Mouse (Mus musculus) mesoderm, embryonic 11.5 days (tissue): ENCODE measurements around the gene Fam151b.

Experiments
- DNase-seq: peaks from one replicate; pipeline ENCODE4 v3.0.0-alpha.2; 2012; ENCODE audit warnings: low read depth, low spot score

The Fam151b gene

DNA sequence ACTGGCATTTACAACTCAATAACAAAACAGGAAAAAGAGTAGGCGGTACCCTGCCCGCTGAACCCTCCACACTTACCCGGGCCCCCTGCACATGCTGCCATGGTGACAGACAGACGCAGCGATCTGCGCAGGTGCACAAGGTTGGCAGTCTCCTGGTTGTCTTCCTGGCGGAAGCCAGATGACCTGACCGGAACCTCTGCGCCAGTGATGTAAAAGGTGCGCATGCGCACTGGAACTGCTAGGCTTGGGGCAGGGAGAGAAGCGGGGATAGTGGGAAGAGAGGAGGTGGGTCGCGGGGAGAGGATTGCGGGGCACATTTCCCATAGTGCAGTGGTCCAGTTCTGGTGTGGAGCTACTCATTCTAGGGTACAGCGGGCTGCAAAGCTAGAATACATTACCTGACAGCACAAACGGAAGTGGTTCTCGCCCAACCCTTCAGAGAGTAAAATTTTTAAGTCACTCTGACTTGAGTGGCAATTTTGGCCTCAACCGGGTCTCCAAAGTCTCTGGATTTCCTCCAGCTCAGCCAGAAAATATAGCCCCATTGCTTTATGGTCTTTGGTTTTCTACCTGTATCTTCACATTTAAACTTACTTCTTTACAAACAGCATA is at the start of gene Fam151b:
Fam151b (minus strand) TSS at position 164 of the 612 bp plus-strand sequence.
- peak; percentile 97 for DNase-seq

DNA sequence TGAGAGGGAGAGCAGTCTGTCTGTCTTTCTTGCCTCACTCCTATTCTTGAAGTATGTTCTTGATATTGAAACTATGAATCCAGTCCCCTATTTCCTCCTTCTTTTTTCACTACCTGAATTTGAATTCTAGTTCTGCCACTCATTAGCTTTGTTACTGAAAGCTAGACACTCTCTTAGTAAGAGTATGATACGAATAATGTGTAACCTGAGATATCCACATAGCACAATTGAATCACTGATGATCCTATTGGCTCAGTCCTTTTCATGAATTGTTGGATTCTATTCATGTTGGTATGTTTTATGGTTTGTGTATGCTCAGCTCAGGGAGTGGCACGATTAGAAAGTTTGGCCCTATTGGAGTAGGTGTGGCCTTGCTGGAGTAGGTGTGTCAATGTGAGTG is 48.4 kb upstream of the Fam151b start:
- no peak for DNase-seq

DNA sequence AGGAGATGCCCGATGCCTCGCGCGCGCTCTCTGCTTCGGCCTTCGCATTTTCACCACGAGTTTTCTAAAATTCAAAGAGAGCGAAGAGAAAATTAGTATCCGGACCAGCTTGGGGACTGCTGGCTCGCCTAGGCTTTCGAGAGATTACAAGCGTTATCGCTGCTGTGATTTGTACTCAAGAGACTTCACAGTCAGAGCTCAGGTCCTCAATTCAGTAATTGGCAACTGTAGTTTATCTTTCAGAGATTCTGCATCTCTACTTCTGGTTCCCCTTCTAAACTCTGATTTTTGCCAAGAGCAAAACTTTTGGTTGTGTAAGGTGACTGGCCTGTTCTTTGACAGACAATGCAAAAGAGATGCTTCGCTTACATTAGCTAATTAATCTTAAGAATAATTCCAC is 47.4 kb upstream of the Fam151b start:
- no peak for DNase-seq

DNA sequence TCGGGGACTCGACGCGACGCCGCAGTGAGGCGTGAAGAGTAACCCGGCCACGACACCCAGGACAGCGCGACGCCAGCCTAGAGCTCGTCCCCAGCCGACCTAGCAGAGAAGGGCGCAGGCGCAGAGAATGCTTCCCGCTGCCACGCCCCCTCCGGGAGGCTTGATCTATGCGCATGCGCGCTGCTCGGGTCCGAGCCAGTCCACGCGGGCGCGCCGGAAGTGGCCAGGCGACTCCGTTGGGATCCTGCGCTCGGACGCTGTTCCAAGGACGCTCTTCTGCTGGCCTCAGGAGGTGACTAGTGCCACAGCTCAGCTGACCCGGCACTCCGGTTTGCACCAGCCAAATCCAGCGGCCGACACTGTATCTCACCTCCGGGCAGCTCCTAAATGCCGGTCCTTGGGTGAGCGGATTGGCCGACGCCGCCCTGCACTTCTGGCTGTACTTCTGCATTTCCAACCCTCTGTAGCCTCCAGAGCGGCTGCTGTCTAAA is 47.0 kb upstream of the Fam151b start, which contains the start of gene Zfyve16:
Zfyve16 (minus strand) TSS at position 148 of the 491 bp plus-strand sequence.
- DNase-seq = peak; percentile 97

DNA sequence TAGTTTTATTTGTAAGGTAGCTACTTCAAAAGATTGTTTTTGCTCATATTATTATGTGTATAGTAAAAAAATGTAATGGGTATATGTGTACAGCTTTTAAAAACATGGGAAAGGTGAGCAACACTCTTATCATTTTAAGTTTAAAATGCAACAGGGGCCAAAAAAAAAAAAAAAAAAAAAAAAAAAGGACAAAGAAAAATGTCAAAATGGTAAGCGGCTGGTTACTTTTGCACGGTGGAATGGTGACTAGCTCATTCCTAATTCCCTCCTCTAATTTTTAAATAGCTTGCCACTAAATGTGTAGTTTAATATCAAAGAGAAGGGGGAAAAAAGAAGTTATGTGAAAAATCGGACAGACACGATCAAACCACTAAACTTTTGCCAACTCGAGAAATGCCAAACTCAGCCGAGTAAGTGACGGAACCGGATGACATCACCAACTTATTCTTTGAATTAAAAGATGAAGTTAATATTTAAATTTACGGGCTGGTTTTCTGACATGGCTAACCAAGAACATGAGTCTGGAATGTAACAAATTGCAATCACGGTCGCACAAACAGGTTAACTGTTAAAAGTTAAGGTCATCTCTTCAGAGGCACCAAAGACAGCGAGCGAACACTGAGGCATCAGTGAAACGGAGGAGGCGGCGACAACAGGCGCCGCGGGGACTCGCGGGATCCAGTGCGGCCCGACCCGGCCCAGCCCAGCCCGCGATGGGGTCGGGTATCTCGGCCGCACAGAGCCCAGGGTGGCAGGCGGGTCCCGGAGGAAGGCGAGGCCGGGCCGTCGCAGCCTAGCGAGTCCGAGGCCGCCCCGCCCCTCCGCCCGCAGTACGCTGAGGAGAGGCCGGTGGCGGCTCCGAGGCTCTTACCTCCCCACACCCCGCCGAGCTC is 46.3 kb upstream of the Fam151b start:
- DNase-seq = no peak

DNA sequence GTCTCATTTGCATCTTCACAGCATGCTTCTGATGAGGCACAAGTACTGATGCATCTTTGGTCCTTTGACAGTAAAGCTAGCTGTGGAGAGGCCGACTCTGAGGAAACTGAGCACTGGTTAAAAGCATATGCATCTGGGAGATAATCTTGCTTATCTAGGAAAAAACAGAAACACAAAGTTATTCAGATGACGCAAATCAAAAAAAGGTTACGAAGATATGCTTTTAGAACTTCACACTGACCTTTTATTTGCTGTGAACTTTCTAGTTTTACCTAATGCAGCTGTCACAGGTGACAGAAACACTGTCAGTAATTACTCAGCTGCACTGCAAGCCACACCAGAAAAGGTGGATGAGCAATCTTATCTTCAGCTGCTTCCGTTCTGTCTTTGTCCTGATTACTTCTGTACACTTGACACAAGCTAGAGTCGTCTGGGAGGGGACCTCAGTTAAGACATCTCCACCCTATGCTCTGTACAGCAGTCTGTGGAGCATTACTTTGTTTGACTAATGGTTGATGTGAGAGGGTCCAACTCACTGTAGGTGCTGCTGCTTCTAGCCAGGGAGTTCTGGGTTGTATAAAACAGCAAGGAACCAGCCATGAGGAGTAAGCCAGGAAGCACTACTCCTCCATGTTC is 39.5 kb upstream of the Fam151b start:
- DNase-seq = no peak

DNA sequence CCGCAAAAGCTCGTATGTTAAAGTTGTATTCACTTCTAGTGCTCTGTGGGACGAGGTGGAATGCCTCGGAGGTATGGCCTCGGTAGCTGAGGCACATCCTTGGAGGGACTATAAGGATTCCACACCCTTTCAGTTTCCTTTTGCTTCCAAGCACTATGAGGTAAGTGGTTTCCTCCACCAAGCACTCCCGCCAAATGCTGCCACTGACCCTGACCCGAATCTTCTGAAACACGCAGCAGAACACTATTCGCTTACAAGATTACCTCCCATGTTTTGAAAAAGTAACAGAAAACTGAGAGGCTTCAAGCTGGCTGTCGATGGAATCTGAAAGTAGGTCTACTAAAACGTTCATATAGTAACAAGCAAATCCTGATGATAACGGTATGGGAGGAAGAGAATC is 21.1 kb upstream of the Fam151b start:
- no peak for DNase-seq

DNA sequence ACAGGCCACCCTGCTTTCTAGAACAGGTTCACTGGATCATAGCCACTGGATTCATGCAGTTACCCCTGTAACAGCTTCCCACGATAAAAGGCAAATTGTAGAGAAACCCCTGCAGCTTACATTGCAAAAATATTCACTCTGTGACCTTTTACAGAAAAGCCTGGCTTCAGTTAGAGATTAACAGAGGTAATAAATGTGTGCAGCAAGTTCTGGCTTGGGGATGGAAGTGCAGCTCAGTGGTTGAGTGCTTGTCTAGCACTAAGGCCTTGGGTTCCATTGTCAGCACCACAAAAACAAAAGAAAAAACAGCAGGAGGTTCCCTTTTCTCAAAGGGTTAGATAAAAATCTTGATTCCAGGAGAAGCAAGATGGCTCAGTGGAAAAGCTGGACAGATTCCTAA is 8.1 kb upstream of the Fam151b start:
- DNase-seq = no peak

DNA sequence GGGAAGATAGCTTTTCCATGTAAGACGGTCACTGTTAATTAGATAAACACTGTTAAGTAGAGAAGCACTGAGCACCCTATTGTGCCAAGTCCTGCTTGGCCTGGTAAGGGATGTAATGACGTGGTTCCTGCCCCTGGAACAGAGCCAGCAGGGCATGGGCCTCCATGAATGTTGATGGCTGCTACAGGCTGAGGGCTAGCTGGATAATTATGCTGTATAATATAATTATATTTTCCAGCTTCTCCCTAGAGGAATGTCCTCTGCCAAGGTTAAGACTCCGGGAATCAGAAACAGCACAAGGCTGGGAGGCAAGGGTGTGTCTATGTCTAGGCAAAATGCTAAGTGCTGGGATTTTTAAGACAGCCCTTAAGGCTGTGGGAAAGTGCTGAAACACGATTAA is 7.0 kb upstream of the Fam151b start:
- DNase-seq = no peak

DNA sequence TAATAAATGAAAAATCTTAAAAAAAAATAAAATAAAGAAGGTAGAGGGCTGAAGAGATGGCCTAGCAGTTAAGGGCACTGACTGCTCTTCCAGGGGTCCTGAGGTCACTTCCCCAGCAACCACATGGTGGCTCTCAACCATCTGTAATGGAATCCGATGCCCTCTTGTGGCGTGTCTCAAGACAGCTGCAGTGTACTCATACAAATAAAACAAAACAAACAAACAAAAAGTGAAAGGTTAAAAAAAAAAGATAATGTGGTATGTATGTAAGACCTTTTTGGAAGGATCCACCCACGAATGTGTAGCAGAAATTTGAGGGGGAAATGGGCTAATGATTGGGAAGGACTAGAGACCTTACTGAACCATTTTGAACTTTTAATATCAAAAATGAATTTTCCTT is 467 bp downstream of the Fam151b start:
- DNase-seq = peak; percentile 53

DNA sequence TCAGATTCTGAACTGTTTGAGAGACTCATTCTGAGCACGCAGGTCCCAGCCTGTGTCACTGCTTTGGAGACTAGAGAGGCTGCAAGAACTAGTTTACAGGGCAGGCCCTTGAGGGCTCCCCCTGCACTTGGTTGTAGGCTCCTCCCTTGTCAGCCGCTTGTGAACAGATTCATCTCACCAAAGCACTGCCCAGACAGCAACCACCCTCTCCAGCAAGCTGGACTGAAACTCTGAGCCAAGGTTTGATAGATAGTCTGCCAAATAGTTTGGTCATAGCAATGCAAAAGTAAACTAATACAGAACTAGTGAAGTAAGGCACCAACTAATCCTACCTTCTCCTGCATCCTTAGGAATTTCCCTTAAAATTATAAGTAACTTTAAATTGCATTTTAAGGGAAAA is 13.7 kb downstream of the Fam151b start:
- no peak for DNase-seq

DNA sequence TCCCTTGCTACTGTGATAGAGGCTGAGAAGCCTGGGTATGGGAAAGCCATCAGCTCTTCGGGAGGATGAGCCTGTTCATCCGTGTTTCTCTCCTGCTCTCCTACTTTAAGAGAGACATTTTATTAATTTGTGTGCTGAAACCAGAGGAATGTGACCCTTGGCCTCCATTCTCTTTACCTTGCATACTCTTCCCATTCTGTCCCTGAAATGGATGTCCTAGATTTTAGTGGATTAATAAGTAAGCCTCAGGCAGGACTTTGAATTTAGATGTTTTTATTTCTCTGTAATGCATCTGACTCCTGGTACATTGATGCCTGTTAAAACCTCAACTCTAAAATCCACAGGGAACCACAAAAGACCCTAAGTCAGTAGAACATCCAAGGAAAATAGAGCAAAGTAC is 14.4 kb downstream of the Fam151b start:
- no peak for DNase-seq

DNA sequence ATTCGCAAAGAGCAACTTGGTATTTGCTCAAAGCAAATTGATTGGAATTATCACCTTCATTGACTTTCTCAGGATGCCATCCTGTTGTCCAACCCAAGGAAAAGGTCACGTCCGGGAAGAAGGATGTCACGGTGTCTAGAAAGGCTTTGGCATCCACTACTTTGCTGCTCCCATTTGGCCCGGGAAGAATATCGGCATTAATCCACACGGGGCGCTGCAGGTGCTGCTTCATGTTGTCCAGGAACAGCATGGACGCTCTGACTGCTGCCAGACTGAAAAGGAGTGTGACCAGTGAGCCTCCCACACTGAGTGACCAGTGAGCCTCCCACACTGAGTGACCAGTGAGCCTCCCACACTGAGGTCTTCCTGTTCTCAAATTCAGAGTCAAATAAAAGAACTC is 15.9 kb downstream of the Fam151b start:
- DNase-seq = no peak

DNA sequence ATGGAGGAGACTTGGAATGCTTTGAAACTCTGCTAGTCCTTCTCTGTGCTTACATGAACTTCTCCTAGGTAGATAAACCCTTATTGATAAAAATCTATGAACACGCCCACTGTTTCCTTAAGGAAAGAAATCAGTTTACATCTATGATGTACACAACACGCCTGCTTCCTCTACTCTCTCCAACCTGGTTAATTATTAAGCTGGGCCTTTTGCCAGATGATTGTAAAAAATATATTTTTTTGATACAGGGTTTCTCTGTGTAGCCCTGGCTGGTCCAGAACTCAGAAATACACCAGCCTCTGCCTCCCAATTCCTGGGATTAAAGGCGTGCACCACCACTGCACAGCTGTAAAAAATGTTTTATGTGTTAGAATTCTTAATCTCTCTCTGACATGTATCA is 19.1 kb downstream of the Fam151b start:
- no peak for DNase-seq

DNA sequence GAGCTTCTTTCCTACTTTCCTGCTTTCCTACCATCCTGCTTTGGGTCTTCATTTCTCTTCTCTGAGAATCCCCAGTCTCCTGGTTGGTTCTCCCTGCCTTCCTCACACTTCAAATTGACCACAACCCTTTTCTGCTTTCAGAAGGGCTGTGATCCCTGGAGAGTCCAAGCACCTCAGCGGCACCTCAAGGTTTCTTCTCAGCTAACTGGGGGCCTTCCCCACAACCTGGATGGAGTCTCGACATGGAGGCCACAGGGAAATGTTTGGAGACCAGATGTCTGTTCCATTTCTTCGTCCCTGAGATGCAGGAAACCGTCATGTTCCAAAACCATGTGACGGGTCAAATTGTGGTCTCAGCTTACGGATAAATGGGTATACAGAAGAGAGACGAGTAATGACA is 36.9 kb downstream of the Fam151b start:
- DNase-seq = no peak

DNA sequence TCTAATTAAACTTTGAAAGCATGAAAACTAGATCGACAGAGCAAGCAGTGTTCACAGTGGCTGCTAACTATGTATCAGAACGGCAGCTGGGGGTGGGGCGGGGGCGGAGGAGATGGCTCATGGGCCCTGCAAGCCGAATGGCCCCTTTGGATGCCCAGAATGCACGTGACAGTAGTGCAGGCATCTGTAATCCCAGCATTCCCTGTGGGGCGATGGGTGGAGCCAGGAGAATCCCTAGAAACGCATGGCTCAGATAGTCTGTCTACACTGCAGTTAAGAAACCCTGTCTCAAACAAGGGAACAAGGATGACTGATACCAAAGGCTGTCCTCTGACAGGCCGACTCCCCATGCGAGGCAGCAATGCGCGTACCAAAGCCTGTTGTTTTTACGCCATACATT is 43.5 kb downstream of the Fam151b start:
- no peak for DNase-seq

DNA sequence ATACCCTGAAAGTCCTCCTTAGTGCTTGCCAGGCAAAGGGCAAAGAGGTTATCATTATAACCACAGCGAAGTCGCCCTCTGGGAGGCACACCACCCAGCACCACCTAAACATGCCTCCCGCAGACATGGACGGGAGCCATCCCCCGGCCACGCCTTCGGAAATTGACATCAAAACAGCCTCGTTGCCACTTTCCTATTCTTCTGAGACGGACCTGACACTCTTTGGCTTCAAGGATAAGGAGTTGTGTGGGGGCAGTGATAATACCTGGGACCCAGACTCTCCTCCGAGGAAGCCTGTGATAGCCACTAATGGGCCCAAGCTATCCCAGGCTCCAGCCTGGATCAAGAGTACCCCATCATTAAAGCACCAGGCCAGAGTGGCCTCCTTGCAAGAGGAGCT is 45.2 kb downstream of the Fam151b start:
- no peak for DNase-seq

DNA sequence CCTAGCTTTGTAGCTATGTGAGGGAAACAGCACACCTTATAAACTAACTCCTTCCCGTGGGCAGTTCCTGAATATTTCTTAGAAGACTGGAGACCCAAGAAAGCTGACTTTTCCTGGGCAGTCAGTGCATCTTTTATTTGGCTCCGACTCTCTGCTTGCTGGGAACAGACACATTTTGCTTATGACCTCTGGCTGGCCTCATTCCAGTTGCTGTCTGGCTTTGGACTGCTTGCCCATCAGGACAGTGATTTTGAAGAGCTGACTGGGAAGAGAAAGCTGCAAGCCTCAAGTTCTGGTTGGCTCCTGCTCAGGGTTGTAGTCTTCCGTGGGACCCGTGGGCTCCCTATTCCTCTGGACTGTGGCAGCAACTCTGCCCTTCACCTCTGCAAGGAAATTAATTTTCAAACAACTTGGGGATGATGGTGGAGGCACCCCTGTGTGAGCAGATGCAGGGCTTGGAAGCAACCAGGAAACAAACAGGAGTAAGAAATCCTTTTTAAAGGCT is 56.4 kb downstream of the Fam151b start:
- DNase-seq = no peak

DNA sequence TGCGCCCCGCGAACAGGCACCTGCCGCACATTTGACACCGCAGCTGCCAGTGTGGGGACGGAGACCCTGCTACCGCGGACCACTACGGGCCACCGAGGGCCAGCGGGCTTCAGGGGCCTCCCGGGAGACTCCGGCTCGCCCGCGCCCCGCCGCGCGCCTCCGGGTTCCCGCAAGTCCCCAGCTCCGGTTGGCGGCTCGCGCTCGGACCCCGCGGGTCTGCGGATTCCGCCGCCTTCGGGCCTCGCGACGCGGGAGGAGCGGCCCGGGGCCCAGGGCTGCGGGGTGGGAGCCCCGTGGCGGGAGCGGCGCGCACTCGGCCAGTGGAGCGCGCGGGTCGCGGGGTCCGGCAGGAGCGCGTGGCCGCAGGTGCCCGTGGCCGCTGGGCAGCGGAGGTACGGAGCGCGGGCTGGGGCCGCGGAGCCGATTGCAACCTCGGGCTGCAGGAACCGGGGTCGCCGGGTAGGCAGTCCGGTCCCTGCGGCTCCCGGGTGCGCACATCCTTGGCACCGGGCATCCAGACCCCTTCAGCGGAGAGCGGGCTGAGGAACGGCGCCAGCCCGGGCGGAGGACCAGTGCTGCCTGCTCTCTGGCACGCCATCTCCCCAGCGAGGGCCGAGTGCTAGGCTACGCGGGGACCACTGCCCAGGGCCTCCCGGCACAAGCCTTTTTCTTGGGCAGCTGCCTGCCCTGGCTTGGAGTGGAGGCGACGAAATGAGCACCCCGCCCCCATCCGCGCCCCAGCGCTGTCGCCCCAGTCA is 57.3 kb downstream of the Fam151b start:
- peak; percentile 23 for DNase-seq

DNA sequence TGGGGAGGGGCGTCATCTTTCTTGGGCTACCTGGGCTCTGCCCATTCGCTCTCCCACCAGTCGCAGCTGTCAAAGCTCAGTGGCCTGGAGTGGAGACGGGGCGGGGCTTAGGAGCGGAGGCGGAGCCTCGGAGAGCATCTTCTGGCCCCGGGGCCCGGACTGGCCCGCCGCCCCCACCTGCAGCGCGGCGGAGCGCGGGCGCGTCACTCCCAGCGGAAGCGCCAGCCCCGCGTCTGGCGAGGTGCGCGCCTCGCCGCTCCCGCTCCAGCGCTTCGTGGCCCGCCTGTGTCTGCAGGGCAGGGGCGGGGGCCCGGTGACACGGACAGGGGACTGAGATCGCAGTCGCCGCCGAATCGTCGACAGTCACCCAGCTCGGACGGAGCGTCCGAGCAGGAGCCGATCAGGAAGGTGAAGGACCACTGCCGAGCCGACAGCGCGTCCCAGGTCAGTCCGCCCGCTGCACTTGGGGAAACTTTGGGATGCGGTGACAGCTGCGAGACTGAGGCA is 58.0 kb downstream of the Fam151b start, which contains the start of gene Ankrd34b:
Ankrd34b (plus strand) TSS at position 139 of the 507 bp plus-strand sequence.
- DNase-seq = peak; percentile 63

DNA sequence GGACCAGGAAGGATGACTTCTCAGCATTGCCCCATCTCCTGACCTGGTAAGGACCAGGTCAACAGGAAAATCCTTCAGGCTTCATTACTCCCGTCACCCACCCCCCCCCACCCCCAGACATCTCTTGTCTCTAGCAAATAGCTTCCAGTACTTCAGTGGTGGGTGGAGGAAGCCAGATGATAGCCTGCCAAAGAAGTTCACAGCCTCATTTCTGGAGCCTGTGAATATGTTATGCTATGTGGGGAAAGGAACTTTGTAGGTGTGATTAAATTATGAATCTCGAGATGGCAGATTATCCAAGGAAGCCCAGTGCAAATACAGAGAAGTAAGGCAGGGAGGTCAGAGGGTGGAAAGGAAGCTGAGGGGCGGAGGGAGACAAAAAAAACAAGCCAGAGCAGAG is 60.1 kb downstream of the Fam151b start:
- no peak for DNase-seq
